Mouse (Mus musculus): ENCODE results near the gene B3galt4.

- TF ChIP-seq POLR2A (IDR thresholded peaks at IDR 0.05; ENCODE audit: borderline replicate concordance, extremely low read depth, low read depth, low read length) (no peak), CTCF (IDR thresholded peaks at IDR 0.05; ENCODE audit: insufficient read depth, low read length) (no peak)
Observed at GRCm38 (mm10) chr17:33948905-33949537, 2.3 kb downstream of the B3galt4 start.
